Mouse (Mus musculus) E14TG2a.4 (cell line): Measurements from ENCODE around the gene Perm1.

ENCODE experiments used
- CTCF ChIP-seq: conservative IDR thresholded peaks from 2 replicates; pipeline ENCODE4 v1.5.1; 2014; ENCODE audit warnings: low read length
- POU5F1 ChIP-seq: IDR thresholded peaks from 2 replicates; pipeline ENCODE4 v1.6.1; 2014; ENCODE audit warnings: low read length, borderline replicate concordance

- TF ChIP-seq CTCF (no peak), POU5F1 (no peak)
These were observed 38.0 kb upstream of the Perm1 start for GRCm38 (mm10) chr4:156177630-156178029.
